ENCODE assay signal across 8 mouse cellular contexts in the genomic region with DNA sequence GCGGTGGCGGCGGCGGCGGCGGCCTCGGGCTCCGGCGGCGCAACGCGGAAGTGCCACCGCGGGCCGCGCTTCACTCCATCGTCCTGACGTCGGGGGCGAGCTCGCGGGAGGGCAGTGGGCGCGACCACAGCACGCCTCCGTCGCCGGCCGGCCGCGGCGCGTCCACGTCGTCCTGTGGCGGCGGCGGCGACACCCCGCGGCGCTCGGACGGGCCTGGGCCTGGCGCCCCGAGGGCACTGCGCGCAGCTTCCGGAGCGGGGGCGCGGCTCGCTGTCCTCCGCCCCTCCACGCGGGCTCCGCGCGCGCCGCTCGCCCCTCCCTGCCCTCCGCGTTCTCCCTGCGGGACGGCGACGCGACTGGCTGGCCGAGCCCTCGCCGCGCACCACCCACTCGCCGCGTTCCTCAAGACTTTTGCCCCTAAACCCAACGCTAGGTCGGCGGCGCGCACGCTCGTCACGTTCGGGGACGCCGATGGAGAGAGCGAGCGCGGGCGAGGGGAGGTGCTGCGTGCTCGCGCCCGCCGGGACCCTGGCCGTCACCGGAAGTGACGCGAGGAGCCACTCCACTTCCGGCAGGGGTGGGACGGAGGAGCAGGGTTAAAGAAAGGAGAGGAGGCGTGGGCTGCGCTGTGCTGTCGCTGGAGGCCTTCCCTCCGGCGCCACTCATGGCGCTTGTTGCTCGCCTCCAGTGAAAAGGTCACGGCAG. TPM values are rescaled to one million over a fixed set of nuclear protein-coding genes. Genes with fewer than 3 reads are reported as not detected.
A peak's percentile ranks its signal among the peaks of the same experiment; 100 is the strongest.
DNase-seq lines count a peak whose midpoint lies in the region; ATAC-seq lines count a peak whose summit lies in the region.

A gene (minus strand): TSS at position 189 of the 705 bp plus-strand sequence.

- DNase-seq in B cell, adult 2 months = peak; percentile 99 to 100
- DNase-seq in brain, adult 2 months (ENCODE audit: low read depth, low spot score) = peak; percentile 99
- peak; percentile 98 for DNase-seq in heart, embryonic 10.5 days (ENCODE audit: low spot score)
- peak; percentile 98 for DNase-seq in liver
- peak; percentile 97 to 99 for DNase-seq in spleen, postnatal 4 days (ENCODE audit: low spot score in 2 of 2)

- no peaks in the 10 kb centered on the region for H3K9me3 ChIP-seq in heart, embryonic 10.5 days
- H3K9me3 ChIP-seq in kidney, embryonic 15.5 days (replicated peaks) = no peaks in the 10 kb centered on the region

- H3K36me3 ChIP-seq in heart, embryonic 10.5 days = peaks cover 7% of the 10 kb centered on the region; the same call in 1 of the 2 replicates
- H3K36me3 ChIP-seq in kidney, embryonic 15.5 days = 0 out of 2 replicates have a peak, but pooled peaks cover 6% of the 10 kb centered on the region

- peaks cover 4% of the 10 kb centered on the region; the same call in 1 of the 2 replicates for H3K4me1 ChIP-seq in heart, embryonic 10.5 days
- peaks cover 8% of the 10 kb centered on the region; the same call in 1 of the 2 replicates for H3K4me1 ChIP-seq in kidney, embryonic 15.5 days

- WGBS in heart, embryonic 10.5 days = 2% methylated on average over 97 of the region's 110 CpGs
- under 1% methylated on average over 92 of the region's 110 CpGs for WGBS in kidney, embryonic 15.5 days

- peak; percentile 91 for ATAC-seq in erythroblast, adult 5-6 weeks (replicated peaks; ENCODE audit: low FRiP score, poor library complexity, severe bottlenecking)
- ATAC-seq in kidney, embryonic 15.5 days (replicated peaks; ENCODE audit: low FRiP score) = peak; percentile 95
- peak; percentile 85 for ATAC-seq in monocyte, adult 5-6 weeks (replicated peaks; ENCODE audit: insufficient number of reproducible peaks, low FRiP score, low TSS enrichment, poor library complexity, severe bottlenecking)

- peak within 1 kb of the TSS; percentile 70 for H3K4me2 ChIP-seq in kidney, embryonic 15.5 days

- peak within 1 kb of the TSS; percentile 97 for H3K27ac ChIP-seq in heart, embryonic 10.5 days
- H3K27ac ChIP-seq in kidney, embryonic 15.5 days = peak within 1 kb of the TSS; percentile 99

- peak within 1 kb of the TSS; percentile 99 for H3K9ac ChIP-seq in kidney, embryonic 15.5 days

- peak within 1 kb of the TSS; percentile 99 for H3K4me3 ChIP-seq in heart, embryonic 10.5 days
- H3K4me3 ChIP-seq in kidney, embryonic 15.5 days (replicated peaks) = peak within 1 kb of the TSS; percentile 100

- no peaks in the 10 kb centered on the region for H3K27me3 ChIP-seq in heart, embryonic 10.5 days (ENCODE audit: insufficient read depth, poor library complexity, severe bottlenecking)
- H3K27me3 ChIP-seq in kidney, embryonic 15.5 days = no peaks in the 10 kb centered on the region

RNA-seq across cellular contexts. Expression of the gene that starts here (rescaled TPM):
- 38.6 and 42.0 TPM in 2 replicates for total RNA-seq in erythroblast, adult 5-6 weeks (2015; ENCODE audit: low replicate concordance)
- 48.7 and 49.8 TPM in 2 replicates for total RNA-seq in erythroblast, adult 5-6 weeks (2017; ENCODE audit: low replicate concordance)
- 11.7 and 13.5 TPM in 2 replicates for polyA plus RNA-seq in heart, embryonic 10.5 days (2016; fragmentation: Nextera tagmentation; extraction: Ambion mirVana)
- 14.7 and 15.3 TPM in 2 replicates for polyA plus RNA-seq in kidney, embryonic 15.5 days (2015; fragmentation: Nextera tagmentation; extraction: Ambion mirVana)
- total RNA-seq in monocyte, adult 5-6 weeks (2017) = 114 to 138 TPM (median 137 TPM) in 3 replicates

Comparison
In these comparisons a context has a peak if more than half of its experiments do, and no peak if none do; other contexts are left out.
1. Peak in every context shown above with its lines: DNase-seq, ATAC-seq, H3K4me3 ChIP-seq and H3K27ac ChIP-seq.